Mouse (Mus musculus) spleen, embryonic (tissue): ENCODE measurements around the gene Carmil1.

ENCODE experiments used
- CTCF ChIA-PET: fragments of 350-600 bp; sonication (Branson Sonifier 250); formaldehyde crosslinking; loops from one replicate; lab custom pipeline; 2022; lab: Charles Lee

Gene Carmil1

DNA sequence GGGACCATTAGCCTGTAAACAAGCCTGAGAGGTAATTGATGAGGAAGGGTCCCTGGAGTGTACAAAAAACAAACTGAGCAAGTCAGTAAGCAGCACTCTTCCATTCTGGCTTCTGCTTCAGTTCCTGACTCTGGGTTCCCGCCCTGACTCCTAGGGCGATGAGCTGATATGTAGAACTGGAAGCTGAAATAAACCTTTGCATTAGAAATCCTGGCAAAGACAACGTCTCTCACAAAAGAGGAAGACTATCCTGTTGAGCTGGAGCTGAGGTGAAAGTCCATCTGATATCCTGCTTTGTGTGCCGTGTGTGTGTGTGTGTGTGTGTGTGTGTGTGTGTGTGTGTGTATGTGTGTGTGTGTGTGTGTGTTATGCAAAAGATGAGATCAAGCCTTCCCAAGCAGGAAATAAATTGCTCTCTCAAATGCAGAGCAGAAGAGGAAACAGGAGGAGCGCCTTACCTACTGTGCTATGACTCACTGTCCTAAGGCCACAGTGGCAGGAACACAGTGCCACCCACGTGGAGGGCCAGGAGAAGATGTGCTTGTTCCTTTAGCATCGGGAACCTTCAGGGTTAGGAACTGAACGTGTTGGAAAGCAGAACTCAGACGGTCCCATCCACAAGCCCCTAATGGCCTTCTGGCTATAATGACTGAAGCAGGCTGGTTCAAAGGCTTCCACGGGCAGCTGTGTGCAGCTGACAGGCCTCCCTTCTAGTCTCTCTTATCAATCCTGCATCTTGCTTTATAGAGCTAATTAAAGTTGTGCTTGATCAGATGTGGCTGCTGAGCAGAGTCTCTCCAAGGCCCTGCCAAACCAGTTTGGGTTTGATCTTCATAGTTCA is 19.6 kb downstream of the Carmil1 start:
- CTCF ChIA-PET: interaction anchor here (0.6 to 0.8 kb wide), 2 partner anchors 10 to 480 kb away, joined by 6 to 18 read pairs; no protein-coding TSS in a partner anchor

GRCm38 (mm10) chr13:24257809-24258208 is 22.8 kb downstream of the Carmil1 start:
- CTCF ChIA-PET: interaction anchor here (0.6 kb wide), 2 partner anchors 130 to 713 kb away, joined by 3 to 4 read pairs; no protein-coding TSS in a partner anchor

GRCm38 (mm10) chr13:24253989-24254388 is 26.6 kb downstream of the Carmil1 start:
- CTCF ChIA-PET: no interaction called here

DNA sequence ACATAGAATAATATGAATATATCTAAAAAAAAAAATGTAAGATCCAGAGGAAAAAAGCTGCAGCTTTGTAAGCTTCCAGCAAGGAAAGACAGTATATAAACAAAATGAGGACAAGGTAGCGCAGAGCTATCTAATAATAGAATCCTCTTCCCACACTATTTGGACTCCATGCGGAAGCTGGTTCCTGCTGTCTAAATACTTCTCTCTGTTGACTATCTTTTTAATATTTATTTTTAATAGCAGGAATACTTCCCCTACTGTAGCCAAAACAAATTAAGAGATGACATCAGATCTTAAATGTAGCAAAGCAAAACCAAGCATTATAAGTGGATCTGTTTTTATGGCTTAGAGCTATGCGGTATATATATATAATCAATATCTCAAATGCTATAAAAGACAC is 27.0 kb downstream of the Carmil1 start:
- CTCF ChIA-PET: interaction anchor here (0.6 kb wide), 1 partner anchor 485 kb away, joined by 3 read pairs; no protein-coding TSS in a partner anchor

GRCm38 (mm10) chr13:24251236-24251635 is 29.4 kb downstream of the Carmil1 start:
- CTCF ChIA-PET: interaction anchor here (0.6 kb wide), 2 partner anchors 9 to 717 kb away, joined by 3 to 6 read pairs; partner anchors contain the start of gene Hist1h2af

DNA sequence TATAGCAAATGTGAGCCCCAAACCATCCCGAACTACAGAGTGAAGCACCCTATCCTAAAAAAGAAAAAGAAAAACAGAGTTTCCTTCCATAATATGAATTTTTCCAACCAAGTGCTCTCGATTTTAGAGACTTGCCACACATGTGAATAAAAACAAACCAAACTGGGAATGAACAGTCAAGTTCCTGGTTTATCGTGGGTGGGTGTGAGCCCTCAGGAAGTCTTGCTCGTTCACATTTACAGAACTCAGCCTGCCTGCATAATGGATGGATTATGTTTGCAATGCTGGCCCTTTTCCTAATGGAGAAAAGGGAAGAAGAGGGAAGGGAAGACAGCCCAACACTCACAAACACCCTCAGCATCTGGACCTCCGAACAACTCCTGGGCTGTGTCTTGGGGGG is 32.7 kb downstream of the Carmil1 start:
- CTCF ChIA-PET: no interaction called here

DNA sequence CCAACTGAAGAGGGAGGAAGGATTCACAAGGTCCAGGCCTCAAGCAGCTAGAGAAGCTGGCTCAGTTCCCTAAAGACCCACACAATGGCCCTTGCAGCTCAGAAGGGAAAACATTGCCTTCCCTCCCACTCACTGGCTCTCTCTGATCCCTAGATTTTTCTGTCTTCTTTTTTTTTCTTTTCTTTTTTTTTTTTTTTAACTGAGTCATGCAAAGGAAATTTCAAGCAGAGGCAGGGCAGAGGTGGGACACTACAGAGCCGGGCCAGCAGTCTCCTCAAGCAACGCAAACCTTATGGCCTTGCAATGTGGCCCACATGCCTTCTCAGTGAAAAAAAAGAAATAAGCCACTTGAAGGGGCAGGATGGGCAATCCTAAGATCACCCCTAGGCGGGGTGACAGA is 33.2 kb downstream of the Carmil1 start:
- CTCF ChIA-PET: no interaction called here

GRCm38 (mm10) chr13:24246266-24246665 is 34.3 kb downstream of the Carmil1 start:
- CTCF ChIA-PET: no interaction called here

- CTCF ChIA-PET: no interaction called here
Observed at GRCm38 (mm10) chr13:24244613-24245012, 36.0 kb downstream of the Carmil1 start.

DNA sequence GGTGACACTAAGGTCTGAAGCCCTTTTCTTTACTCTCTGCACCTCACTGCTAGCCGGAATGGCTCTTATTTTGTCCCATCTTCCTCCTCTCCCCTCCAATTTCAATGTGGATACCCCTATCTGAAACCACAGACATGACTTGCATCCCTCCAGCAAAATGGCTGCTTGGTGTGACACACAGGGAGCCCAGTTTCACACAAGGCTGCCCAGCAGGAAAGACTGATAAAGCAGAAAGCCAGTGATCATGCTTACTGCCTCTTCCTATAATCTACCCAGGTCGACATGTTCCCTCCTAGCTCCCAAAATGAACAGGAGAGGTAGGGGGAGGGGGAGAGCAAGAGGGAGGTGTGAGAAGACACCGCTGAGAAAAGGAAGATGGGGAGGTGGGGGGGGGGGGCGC is 36.6 kb downstream of the Carmil1 start:
- CTCF ChIA-PET: no interaction called here

DNA sequence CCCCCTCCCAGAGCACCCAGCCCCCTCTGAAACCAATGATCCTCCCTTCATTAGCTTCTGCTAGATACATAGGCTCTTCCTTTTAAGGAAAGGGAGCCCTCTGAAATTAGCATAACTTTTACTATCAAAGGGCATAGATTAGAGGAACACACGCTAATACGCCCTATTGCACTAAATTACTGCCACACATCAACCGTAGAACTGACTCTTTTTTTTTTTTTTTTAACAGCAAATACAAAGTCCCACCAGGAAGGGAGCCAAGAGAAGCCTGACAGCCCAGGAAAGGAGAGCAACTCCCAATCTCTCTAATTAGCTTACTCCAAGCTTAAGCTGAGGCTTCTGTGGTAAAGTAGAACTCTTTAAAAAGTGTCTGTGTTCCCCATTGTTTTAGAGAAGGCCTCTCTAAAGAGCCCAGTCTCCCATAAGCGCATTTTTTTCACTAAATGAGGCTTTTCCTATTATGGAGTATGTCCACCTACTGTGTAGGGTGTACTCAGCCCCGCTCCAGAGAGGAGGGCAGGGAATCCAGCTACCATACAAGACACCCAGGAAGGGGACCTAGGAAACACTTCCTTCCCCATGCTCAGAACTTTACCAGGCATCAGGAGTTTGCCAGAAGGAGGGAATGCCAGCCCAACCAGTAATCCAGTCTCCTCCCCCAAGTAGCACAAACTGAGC is 38.0 kb downstream of the Carmil1 start:
- CTCF ChIA-PET: interaction anchor here (0.6 to 1.2 kb wide), 2 partner anchors 37 to 53 kb away, joined by 3 to 4 read pairs; no protein-coding TSS in a partner anchor

DNA sequence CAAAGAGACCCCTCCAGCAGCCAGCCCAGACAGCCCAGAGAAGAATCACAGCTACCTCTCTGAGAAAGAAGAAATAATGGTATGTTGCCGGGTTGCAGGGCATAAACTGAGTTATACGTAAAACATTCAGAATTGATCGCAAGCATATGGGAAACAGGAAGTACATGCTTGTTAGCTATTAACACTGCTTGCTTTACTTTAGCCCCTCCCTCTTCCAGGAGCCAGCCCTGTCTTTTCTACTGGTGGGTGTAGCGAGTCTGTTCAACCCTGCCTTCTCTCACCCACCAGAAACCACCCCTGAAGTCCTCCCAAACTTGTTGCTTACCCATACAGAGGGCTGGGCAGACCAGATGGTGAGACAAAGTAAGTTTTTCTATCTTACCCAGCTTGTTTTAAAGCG is 39.4 kb downstream of the Carmil1 start:
- CTCF ChIA-PET: interaction anchor here (0.7 kb wide), 1 partner anchor 11 kb away, joined by 3 read pairs; no protein-coding TSS in a partner anchor

DNA sequence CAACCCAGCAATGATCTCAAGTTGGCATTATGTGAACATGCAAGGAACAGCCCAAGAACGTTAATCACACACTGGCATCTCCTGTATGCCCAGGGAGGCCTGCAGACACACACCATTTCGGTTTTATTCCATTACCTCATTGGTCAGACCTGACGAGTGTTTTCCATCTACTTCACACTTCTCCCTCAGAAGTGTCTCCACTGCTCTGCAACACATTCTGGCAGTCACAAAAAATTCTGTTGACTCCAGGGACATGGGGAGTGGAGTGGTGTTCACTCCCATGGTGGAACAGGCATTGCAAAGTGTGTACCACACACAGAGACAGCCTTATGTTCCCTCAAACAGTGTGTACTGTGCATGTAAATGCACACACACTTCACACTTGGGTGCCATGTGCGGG is 40.2 kb downstream of the Carmil1 start:
- CTCF ChIA-PET: interaction anchor here (0.6 to 0.7 kb wide), 2 partner anchors 8 to 10 kb away, joined by 3 to 6 read pairs; no protein-coding TSS in a partner anchor

- CTCF ChIA-PET: no interaction called here
Observed at GRCm38 (mm10) chr13:24238456-24239120, 42.0 kb downstream of the Carmil1 start.

GRCm38 (mm10) chr13:24236736-24237135 is 43.9 kb downstream of the Carmil1 start:
- CTCF ChIA-PET: no interaction called here

GRCm38 (mm10) chr13:24232750-24233149 is 47.8 kb downstream of the Carmil1 start:
- CTCF ChIA-PET: interaction anchor here (0.5 to 0.7 kb wide), 2 partner anchors 8 to 9 kb away, joined by 3 to 6 read pairs; no protein-coding TSS in a partner anchor

DNA sequence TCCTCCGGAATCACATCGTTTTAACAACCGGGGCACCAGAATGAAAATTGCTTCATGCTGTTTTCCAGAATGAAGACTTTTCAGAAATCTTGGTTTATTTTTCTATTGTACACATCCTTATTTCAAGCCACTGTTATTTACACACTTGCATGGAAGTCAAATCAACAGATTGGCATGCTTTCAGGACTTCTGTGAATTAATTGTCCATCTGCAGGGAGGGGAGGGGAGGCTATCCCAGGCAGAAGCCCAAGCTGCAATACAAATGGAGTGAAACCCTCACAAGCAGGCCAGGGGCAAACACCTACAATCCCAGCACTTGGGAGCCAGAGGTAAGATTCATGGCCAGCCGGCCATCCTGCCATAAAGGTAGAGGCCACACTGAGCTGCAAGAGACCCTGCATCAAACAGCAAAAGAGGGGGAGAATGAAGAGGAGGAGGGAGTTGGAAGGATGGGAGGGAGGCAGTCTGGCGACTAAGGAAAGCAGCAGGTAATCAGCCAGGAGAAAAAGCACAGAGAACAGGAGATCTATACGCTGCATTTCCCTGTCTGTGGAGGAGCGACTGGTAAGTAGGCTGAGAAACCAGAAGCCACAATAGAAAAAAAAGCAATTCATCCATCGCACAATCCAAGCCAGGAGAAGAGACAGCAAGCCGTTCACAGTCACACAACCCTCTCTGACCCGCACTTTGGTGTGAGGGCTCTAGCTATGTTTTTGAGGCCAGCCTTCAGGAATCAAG is 48.7 kb downstream of the Carmil1 start:
- CTCF ChIA-PET: interaction anchor here (0.6 to 0.7 kb wide), 2 partner anchors 10 to 423 kb away, joined by 3 to 13 read pairs; no protein-coding TSS in a partner anchor

DNA sequence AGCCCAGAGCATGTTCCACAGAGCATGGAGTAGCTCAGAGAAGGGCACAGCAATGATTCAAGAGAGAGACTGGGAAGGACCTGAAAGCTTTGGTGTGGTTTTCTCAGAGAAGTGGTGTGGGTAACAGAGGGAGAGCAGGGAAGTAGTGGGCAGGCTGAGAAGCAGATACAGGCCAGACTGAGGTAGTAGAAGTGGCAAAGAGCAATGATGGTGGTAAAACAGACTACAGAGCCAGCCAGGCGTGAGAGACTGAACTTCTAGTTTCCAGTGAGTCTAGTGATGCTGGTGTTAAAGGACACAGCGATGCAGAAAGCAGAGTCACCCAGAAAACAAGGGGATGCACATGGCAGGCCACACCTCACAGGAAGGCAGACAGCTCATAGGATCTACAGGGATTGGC is 49.4 kb downstream of the Carmil1 start:
- CTCF ChIA-PET: no interaction called here

DNA sequence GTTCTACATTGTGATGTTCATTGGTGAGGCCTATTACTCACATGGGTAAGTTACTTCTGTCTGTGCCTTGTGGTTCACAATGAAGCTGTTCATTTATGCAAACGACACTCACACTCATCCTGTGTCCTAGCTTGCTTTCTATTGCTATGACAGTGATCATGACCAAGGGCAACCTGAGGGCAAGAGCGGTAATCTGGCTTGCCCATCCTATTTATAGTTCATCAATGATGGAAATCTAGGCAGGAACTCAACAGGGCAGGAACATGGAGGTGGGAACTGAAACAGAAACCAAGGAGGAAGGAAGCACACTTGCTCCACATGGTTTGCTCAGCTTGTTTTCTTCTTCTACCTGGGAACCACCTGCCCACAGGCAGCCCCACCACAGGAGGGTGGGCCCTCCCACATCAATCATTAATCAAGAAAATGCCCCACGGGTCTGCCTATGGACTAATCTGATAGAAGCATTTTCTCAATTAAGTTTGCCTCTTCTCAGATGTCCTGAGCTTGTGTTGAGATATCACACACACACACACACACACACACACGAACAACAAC is 50.0 kb downstream of the Carmil1 start:
- CTCF ChIA-PET: interaction anchor here (0.6 kb wide), 1 partner anchor 10 kb away, joined by 3 read pairs; no protein-coding TSS in a partner anchor

GRCm38 (mm10) chr13:24223425-24224201 is 57.0 kb downstream of the Carmil1 start:
- CTCF ChIA-PET: no interaction called here
